Mouse (Mus musculus) cerebellum, adult 9-11 months (tissue): ENCODE data around the gene B3glct.

ENCODE experiments used
- DNase-seq: peaks from one replicate; pipeline ENCODE4 v3.0.0; 2022

Gene B3glct

DNA sequence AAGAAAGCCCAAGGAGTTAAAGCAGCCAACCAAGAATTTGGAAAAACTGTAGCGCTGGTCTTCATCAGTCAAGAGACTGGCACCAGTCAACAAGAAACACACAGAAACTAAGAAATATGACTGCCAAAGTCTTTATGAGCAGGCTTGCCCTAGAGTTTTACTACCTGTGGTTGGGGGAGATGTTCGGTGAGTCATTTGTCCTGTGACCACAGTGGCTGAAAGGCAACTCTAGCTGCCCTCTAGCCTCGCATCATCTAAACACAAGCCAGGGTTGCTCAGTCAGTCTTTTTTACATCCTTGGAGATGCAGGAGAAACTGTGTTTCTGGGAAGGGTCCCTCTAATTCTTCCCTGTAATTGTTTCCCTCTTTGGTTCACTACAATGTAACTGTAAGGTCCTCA lies 834 bp upstream of the B3glct start:
- DNase-seq = no peak

DNA sequence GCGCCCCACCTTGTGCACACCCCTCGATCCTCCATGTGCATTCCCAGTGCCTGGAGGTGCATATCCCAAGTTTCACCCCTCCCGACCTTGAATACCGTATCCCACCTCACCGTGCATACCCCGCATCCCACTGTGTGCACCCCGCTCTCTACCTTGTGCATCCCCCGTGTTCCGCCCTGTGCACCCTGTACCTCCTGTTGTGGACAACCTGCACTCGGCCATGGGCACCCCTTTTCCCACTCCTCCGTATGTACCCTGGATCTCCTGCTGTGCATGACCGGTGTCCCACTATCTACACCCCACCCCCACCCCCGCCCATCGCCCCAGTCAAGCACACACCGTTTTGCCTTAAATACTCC lies 939 bp downstream of the B3glct start:
- DNase-seq = peak; percentile 25

GRCm38 (mm10) chr5:149679362-149679761 lies 1.3 kb downstream of the B3glct start:
- DNase-seq = peak; percentile 14

DNA sequence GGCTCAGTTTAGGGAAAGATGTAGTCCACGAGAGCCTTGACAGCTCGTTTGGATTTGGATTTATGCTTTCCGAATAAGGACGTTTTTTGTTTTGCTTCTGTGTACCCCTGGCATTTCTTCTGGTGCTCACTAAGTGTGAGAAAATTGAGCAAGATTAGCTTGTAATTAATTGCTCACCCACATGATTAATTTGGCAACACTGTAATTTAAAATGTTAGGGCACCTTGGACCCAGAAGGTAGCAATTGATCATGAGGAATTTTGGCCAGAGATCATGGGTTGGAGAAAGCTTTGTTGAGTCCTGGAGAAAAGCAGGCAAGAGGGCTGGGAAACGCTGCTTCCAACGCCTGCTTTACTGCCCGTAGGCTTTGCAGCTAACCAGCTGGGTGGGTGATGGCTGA lies 1.9 kb downstream of the B3glct start:
- DNase-seq = no peak

DNA sequence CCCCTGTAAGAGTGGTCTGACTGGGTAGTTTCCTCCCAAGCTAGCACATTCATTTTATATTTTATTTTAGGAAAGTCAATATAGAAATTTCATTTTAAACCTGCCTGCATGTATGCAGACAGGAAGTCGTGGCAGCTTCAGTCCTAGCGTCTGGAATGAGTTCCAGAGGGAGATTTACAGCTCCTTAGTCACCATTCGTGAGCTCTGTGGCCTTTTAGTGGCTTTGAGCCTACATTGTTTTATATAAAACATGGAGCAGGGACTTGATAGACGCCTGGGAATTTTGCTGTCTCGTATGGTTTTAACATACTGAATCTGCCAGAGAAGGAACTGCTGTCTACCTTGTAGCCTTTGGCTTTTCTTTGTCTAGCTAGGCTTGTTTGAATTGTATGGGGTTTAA lies 2.9 kb downstream of the B3glct start:
- no peak for DNase-seq

GRCm38 (mm10) chr5:149689860-149690259 lies 11.8 kb downstream of the B3glct start:
- DNase-seq = no peak

DNA sequence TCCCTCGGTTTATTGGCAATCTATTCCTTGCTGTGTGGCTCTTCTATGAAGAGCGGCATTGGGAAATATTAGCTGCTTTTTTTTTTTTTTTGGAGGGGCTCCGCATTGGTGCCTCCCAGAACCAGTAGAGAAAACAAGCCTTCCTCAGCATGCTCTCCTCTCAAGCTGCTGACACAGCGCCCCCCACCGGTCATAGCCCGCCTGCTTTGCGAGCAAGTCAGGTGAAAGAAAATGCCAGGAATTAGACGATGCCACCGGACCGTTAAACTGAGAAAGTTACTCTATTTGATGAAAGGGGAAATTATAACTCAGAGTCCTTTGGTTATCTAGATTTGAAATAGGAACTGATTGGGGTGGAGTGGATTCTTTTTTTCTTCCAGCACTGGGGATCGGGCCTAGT lies 14.5 kb downstream of the B3glct start:
- DNase-seq = no peak

DNA sequence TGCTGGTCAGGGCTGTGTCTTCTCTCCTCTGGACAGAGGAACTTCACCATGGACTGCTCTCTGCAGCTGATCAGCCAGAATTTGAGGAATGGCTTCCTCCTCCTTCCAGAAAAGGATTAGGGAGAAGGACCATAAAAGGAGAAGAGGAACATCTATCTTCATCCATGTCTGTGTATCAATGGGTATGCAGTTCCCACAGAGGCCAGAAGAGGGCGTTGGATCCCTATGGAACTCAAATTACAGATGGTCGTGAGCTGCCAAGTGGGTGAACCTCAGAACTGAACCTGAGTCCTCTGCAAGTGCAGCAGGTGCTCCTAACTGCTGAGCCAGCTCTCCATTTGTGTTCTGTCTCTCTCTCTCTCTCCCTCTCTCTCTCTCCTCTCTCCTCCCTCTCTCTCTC lies 15.2 kb downstream of the B3glct start:
- no peak for DNase-seq

DNA sequence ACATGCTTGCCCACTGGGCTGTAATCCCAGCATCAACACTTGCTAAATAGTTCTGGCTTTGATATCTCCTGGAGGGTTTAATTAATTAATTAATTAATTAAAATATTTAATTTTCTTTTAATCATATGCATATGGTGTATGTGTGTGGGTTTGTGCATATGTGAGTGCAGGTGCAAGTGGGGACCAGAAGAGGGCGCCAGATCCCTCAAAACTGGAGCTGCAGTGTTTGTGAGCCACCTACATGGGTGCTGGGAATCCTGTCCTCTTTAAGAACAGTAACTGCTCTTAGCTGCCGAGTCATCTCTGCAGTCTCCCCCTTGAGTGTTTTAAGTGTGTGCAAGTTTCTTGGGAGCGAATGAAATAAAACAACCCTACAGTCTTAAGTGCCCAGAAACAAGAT lies 15.9 kb downstream of the B3glct start:
- DNase-seq = no peak

DNA sequence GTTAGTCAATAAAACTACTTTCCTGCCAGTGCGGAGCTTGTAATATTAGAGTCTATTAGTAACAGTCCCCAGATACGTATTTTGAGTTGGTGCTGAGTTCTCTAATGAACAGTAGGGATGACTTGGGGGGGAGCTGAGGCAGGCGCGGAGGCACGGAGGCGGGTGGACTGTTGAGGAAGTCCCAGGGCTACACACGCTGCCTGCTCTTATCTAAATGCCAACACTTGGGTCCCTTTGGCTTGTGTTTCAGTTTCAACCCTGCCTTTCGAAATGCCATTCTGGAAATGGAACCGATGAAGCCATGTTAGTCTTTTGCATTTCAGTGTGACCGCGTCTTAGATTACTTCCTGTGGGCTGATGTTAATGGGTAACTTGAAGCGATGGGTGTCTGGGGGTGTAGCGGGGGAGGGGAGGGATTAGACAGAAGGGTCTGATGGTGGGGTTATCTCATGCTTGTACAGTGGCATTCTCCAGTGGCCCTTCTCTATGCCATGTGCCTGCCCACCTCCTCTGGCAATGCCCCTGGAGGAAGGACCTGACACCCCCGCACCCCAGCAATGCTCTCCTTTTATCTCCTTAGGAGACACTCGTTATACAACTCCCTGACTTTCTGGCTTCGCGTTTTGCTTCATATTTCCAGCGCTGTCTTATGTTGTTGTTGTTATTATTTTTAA lies 17.2 kb downstream of the B3glct start:
- DNase-seq = no peak

DNA sequence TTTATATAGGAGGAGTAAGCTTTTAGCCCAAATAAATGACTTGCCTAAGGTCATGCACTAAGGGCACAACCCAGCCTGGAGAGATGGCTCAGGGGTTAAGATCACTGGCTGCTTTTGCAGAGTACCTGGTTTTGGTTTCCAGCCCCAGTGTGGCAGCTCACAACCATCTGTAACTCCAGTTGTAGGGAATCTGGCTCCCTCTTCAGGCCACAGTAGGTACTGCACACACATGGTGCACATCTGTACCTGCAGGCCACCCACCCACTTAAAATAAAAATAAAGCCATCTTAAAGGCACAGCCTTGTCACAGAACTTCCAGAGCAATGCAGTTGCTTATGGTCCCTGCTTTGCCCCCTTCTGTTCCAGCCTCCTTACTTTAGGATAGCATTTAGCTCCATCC lies 24.7 kb downstream of the B3glct start:
- no peak for DNase-seq

DNA sequence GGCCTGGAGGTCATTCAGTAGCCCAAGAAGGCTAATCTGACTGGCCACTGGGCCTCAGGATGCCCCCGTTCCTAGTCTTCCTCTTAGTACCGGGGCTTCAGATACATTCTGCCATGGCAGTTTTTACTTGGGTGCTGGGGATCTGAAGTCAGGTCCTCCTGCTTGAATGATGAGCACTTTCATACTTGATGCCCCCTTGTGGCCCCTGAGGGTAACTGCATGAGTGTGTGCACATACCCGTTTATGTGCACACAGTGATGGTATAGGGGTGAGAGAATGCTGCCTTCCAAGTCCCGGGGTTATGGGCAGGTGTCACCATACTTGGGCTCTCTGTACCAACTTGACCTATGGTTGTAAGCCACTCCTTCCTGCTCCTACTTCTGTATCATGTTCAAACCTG lies 33.5 kb downstream of the B3glct start:
- no peak for DNase-seq

- DNase-seq = peak; percentile 7
These were observed 35.2 kb downstream of the B3glct start for GRCm38 (mm10) chr5:149713170-149713774.

DNA sequence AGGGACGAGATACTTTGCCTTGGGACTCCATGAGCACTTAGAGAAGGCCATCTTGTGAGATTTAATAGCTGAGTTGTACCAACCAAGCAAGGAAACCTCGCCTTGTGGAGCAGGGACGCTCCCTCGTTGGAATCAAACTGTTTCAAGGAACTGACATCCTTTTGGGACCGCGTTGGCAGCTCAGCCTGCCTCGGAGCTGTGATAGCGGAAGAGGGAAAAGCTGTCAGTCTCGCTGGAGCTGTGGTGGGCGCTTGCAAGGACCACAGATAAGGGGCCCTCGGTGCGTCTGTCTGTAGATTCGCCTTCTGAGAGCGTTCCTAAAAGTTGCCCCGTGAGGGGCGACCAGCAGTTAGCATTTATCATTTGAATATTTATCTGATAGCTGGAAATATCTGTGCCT lies 35.8 kb downstream of the B3glct start:
- DNase-seq = no peak

GRCm38 (mm10) chr5:149715571-149716328 lies 37.7 kb downstream of the B3glct start:
- no peak for DNase-seq

- no peak for DNase-seq
These were observed 38.3 kb downstream of the B3glct start for GRCm38 (mm10) chr5:149716329-149716690.

DNA sequence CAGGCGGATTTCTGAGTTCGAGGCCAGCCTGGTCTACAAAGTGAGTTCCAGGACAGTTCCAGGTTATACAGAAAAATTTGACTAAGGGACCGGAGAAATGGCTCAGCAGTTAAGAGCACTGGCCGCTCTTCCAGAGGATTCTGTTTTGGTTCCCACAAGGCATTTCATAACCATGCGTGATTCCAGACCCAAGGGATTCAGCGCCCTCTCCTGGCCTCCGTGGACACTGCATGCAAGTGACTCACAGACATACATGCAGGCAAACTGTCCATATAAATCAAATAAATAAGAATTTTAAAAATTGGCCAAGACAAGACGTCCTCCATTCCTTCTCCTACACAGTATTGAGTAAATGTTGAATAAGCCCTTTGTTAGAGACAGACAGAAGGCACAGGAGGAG lies 53.7 kb downstream of the B3glct start:
- no peak for DNase-seq

DNA sequence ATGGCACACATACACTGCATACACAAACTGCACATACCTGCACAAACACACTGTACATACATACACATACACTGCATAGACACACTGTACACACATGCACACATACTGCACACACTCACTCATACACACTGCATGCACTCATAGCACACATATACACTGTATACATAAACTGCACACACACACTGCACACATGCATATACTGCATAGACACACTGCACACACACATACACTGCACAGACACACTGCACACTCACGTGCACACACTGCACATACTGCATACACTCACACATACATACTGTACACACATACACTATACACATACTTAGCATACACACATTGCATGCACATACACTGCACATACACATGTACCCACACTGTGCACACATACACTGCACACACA lies 59.2 kb downstream of the B3glct start:
- no peak for DNase-seq

GRCm38 (mm10) chr5:149740145-149740544 lies 62.1 kb downstream of the B3glct start:
- no peak for DNase-seq

DNA sequence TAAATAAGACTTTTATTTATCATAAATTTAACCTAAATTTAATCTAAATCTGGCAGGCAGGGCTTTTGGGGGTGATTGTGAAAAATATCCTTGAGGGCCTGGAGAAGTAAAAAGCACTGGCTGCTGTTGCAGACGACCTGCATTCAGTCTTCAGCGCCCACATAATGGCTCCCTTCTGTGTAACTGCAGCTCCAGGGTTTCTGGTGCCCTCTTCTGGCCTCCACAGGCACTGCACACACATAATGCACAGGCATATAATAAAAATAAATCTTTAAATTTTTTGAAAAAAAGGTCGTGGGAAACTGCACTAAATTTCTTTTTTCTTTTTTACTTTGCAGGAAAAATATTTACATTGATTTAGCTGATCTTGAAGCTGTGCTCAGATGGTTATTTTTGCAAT lies 62.7 kb downstream of the B3glct start:
- no peak for DNase-seq

- no peak for DNase-seq
These were observed 64.3 kb downstream of the B3glct start for GRCm38 (mm10) chr5:149742286-149742685.

DNA sequence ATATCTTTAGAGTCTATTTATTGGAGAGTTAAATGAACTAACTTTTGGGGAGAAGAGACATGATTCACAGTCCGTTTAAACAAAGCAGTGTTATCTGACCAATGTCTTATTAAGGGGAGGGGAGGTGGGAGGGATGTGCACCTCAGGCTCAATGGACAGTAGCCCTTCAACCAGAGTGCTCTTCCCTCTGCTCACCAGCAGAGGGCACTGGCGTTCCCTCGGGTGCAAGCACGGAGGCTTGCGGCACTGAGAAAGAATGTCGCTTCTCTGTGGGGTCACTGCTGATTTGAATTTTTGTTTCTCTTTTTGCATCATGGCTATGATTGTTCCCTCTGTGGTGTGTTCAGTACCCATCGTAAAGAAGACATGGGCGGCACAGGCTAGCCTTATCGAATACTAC lies 67.0 kb downstream of the B3glct start:
- DNase-seq = no peak

DNA sequence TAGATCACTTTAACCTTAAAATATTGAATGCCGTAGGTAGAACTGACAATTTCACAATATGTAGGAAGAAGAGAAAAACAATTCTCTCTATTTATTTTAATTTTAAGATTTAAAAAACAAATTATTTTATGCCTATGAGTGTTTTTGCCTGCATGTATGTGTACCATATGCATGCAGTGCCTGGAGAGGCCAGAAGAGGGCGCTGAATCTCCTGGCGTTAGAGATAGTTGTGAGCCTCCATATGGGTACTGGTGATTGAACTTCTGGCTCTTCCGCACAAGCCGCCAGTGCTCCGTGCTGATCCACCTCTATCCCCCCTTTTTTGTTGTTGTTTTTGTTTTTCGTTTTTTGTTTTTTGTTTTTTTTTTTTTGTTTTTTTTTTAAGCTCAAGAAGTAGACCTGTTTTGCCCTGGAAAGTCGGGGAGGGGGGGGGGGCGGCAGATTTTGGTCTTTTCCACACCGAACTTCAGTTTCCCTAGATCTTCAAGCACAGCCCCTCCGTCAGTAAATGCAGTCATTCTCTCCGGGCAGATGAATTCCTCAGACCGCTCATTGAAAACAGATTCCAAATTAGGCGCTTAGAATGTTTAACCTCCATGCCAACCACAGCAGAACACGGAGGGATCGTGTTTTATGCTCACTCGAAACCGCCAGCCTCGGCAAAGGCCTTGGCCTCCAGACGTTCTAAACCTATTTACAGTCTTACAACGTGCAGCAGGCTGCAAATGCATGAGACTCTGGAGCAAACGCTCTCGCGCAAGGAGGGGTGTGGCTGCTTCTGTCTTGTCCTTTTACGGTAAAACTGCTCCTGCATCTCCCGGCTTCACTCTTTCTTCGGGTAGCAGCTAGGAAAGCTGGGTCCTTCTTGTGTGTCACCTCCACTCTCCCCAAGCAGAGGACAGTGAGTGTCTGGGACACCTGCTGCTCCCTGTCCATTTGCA lies 70.9 kb downstream of the B3glct start:
- no peak for DNase-seq
